Comparison of ENCODE assay signal across 8 mouse cellular contexts in the genomic region with DNA sequence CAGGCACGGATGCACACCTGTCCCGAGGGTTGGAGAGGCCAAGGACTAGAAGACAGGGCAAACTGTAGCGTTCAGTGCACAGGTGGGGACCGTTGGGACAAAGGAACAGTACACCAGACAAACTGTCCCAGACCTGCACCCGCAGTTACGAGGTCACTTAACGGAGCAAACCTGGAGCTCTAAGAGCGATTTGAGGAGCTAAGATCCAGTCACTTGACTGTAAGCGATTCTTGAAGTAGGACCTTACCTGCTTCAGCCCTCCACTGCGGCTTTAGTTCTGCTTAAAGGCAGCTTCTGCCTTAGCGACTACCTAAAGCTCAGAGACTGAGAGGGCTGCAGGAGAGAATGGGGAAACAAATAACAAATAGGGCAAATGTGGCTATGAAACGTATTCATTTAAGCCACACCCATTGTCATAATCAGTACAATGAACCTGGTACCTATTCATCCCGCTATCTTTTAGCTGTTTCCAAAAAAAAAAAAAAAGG. TPM values are rescaled to one million over a fixed set of nuclear protein-coding genes. Genes with fewer than 3 reads are reported as not detected.
DNase-seq lines count a peak whose midpoint lies in the region; ATAC-seq and TF ChIP-seq lines count a peak whose summit lies in the region.

No protein-coding gene starts in this region.

- intact Hi-C loops in left cerebral cortex, postnatal 14 days (cut with DNase I) = no loop called here

- no peaks in the 10 kb centered on the region for H3K27me3 ChIP-seq in kidney, postnatal 0 days (ENCODE audit: insufficient read depth, low read length)
- H3K27me3 ChIP-seq in forebrain, embryonic 11.5 days (ENCODE audit: control insufficient read depth, insufficient read depth, low read length) = no peaks in the 10 kb centered on the region
- no peaks in the 10 kb centered on the region for H3K27me3 ChIP-seq in limb, embryonic 10.5 days (ENCODE audit: low read depth, poor library complexity, severe bottlenecking)
- no peaks in the 10 kb centered on the region for H3K27me3 ChIP-seq in neural tube, embryonic 12.5 days (replicated peaks)

- H3K27ac ChIP-seq in kidney, postnatal 0 days = no peak overlapping the region
- peak overlapping the region; percentile 31; the same call in 1 of the 2 replicates for H3K27ac ChIP-seq in forebrain, embryonic 11.5 days (ENCODE audit: low read depth, low read length)
- H3K27ac ChIP-seq in limb, embryonic 10.5 days = peak overlapping the region; percentile 87
- no peak overlapping the region for H3K27ac ChIP-seq in neural tube, embryonic 12.5 days

- H3K4me3 ChIP-seq in kidney, postnatal 0 days (replicated peaks; ENCODE audit: low read depth, low read length) = peak overlapping the region; percentile 44
- H3K4me3 ChIP-seq in forebrain, embryonic 11.5 days (ENCODE audit: low read depth, low read length) = peak overlapping the region; percentile 41
- peak overlapping the region; percentile 58 for H3K4me3 ChIP-seq in limb, embryonic 10.5 days
- H3K4me3 ChIP-seq in neural tube, embryonic 12.5 days = peak overlapping the region; percentile 39

- H3K36me3 ChIP-seq in kidney, postnatal 0 days (ENCODE audit: insufficient read depth, low read length) = no peaks in the 10 kb centered on the region
- H3K36me3 ChIP-seq in forebrain, embryonic 11.5 days (ENCODE audit: control insufficient read depth, insufficient read depth, low read length) = no peaks in the 10 kb centered on the region
- no peaks in the 10 kb centered on the region for H3K36me3 ChIP-seq in limb, embryonic 10.5 days
- H3K36me3 ChIP-seq in neural tube, embryonic 12.5 days = no peaks in the 10 kb centered on the region

- no peak for ATAC-seq in kidney, postnatal 0 days (replicated peaks; ENCODE audit: low FRiP score, low read depth)
- ATAC-seq in forebrain, embryonic 11.5 days (replicated peaks; ENCODE audit: low FRiP score) = no peak
- no peak for ATAC-seq in neural tube, embryonic 12.5 days (ENCODE audit: low FRiP score, low read depth)

- no peaks in the 10 kb centered on the region for H3K9me3 ChIP-seq in kidney, postnatal 0 days (replicated peaks; ENCODE audit: low read length)
- H3K9me3 ChIP-seq in forebrain, embryonic 11.5 days (ENCODE audit: control insufficient read depth, low read length) = no peaks in the 10 kb centered on the region
- no peaks in the 10 kb centered on the region for H3K9me3 ChIP-seq in limb, embryonic 10.5 days (replicated peaks)
- no peaks in the 10 kb centered on the region for H3K9me3 ChIP-seq in neural tube, embryonic 12.5 days

- H3K9ac ChIP-seq in kidney, postnatal 0 days (ENCODE audit: low read depth, low read length) = 0 out of 2 replicates have a peak overlapping the region, but pooled peaks have one; percentile 53
- H3K9ac ChIP-seq in forebrain, embryonic 11.5 days (ENCODE audit: low read length) = peak overlapping the region; percentile 67; the same call in 1 of the 2 replicates
- H3K9ac ChIP-seq in neural tube, embryonic 12.5 days = 0 out of 2 replicates have a peak overlapping the region, but pooled peaks have one; percentile 36

- DNase-seq in kidney, postnatal 0 days (ENCODE audit: low spot score) = no peak
- no peak for DNase-seq in kidney, postnatal 36 days
- DNase-seq in forebrain, embryonic 11.5 days (ENCODE audit: low spot score) = no peak
- DNase-seq in limb, embryonic 10.5 days (ENCODE audit: low spot score) = no peak
- no peak for DNase-seq in left cerebral cortex, postnatal 14 days (ENCODE audit: low spot score in 2 of 2)
- DNase-seq in layer of hippocampus, postnatal 36 days = no peak
- no peak for DNase-seq in thymus, adult 18-20 months

- no peak for TF ChIP-seq CTCF in kidney, postnatal 0 days (IDR thresholded peaks at IDR 0.05; ENCODE audit: low read depth)

- 38% methylated on average over 13 of the region's 13 CpGs for WGBS in kidney, postnatal 0 days
- 28% methylated on average over 13 of the region's 13 CpGs for WGBS in forebrain, embryonic 11.5 days
- WGBS in limb, embryonic 10.5 days = 34% methylated on average over 13 of the region's 13 CpGs
- WGBS in neural tube, embryonic 12.5 days = 35% methylated on average over 13 of the region's 13 CpGs

- no peaks in the 10 kb centered on the region for H3K4me1 ChIP-seq in kidney, postnatal 0 days (replicated peaks; ENCODE audit: insufficient read depth, low read length)
- H3K4me1 ChIP-seq in forebrain, embryonic 11.5 days (replicated peaks; ENCODE audit: control insufficient read depth, insufficient read depth, low read length) = 0 out of 2 replicates have a peak, but pooled peaks cover 2% of the 10 kb centered on the region
- peaks cover 11% of the 10 kb centered on the region for H3K4me1 ChIP-seq in limb, embryonic 10.5 days
- H3K4me1 ChIP-seq in neural tube, embryonic 12.5 days = peaks cover 9% of the 10 kb centered on the region

- peak overlapping the region; percentile 72 for H3K4me2 ChIP-seq in kidney, postnatal 0 days (ENCODE audit: low read length)
- H3K4me2 ChIP-seq in forebrain, embryonic 11.5 days (ENCODE audit: low read depth, low read length, severe bottlenecking) = peak overlapping the region; percentile 60
- H3K4me2 ChIP-seq in neural tube, embryonic 12.5 days (replicated peaks) = peak overlapping the region; percentile 68

RNA-seq across cellular contexts. Expression of gene Armc3, which starts 0.3 kb away (rescaled TPM):
- 0.26 and 0.34 TPM in 2 replicates for polyA plus RNA-seq in kidney, postnatal 0 days (2015; fragmentation: Nextera tagmentation; extraction: Ambion mirVana)
- 0.49 and 0.59 TPM in 2 replicates for polyA plus RNA-seq in forebrain, embryonic 11.5 days (2014; fragmentation: Nextera tagmentation; extraction: Ambion mirVana)
- 0.08 and 0.10 TPM in 2 replicates for polyA plus RNA-seq in limb, embryonic 10.5 days (2016; fragmentation: Nextera tagmentation; extraction: Ambion mirVana)
- 0.34 and 0.37 TPM in 2 replicates for polyA plus RNA-seq in neural tube, embryonic 12.5 days (2016; fragmentation: Nextera tagmentation; extraction: Ambion mirVana)
- total RNA-seq in left cerebral cortex, postnatal 14 days (2021) = under 1 TPM; 0.37 to 0.57 TPM
- total RNA-seq in layer of hippocampus, postnatal 36 days (2021) = under 1 TPM; 0.40 to 0.73 TPM

Comparison
In these comparisons a context has a peak if more than half of its experiments do, and no peak if none do; other contexts are left out.
1. H3K27ac ChIP-seq: peak in forebrain, embryonic 11.5 days (single experiment) and limb, embryonic 10.5 days (single experiment); none in kidney, postnatal 0 days (single experiment) and neural tube, embryonic 12.5 days (single experiment).
2. Peak in every context shown above with its lines, with median percentiles within 50 percentile points of each other: H3K4me2 ChIP-seq, H3K4me3 ChIP-seq and H3K9ac ChIP-seq.